Mouse (Mus musculus) bone marrow macrophage, adult 2 months (primary cell): Measurements from ENCODE around the gene Cldn10.

Experiments used
- CTCF ChIP-seq: IDR thresholded peaks from 2 replicates; pipeline ENCODE4 v1.5.1; 2012; ENCODE audit warnings: low read depth, mild to moderate bottlenecking, low read length, moderate library complexity
- POLR2A ChIP-seq: IDR thresholded peaks from 2 replicates; pipeline ENCODE4 v1.6.1; 2012; ENCODE audit warnings: mild to moderate bottlenecking, low read depth, low read length, borderline replicate concordance

- TF ChIP-seq CTCF (no peak), POLR2A (no peak)
Observed at GRCm38 (mm10) chr14:118768354-118768713, 19.4 kb upstream of the Cldn10 start.
